Mouse (Mus musculus) liver, embryonic 16.5 days (tissue): ENCODE data around the gene Adora3. TPM values are rescaled to one million over a fixed set of nuclear protein-coding genes. Genes with fewer than 3 reads are reported as not detected.

Source experiments
- ATAC-seq: fragments of 200-750 bp; cut with Nextera tagmentation; 2 replicates; pipeline ENCODE4 v1.8.0; 2017; ENCODE audit warnings: low read depth, mild to moderate bottlenecking, moderate number of reproducible peaks, moderate library complexity
- H3K27ac ChIP-seq: fragments of 300-500 bp; sonication (generic); 2 replicates; pipeline ENCODE4 v1.5.1; 2014; ENCODE audit warnings: mild to moderate bottlenecking, low read length
- H3K27me3 ChIP-seq: fragments of 300-500 bp; sonication (generic); 2 replicates; pipeline ENCODE4 v1.6.1; 2014; ENCODE audit warnings: low read depth, low read length, mixed read lengths; ENCODE audit not compliant: control insufficient read depth, insufficient read depth
- H3K36me3 ChIP-seq: fragments of 300-500 bp; sonication (generic); 2 replicates; pipeline ENCODE4 v1.6.1; 2014; ENCODE audit warnings: mild to moderate bottlenecking; ENCODE audit not compliant: control insufficient read depth, insufficient read depth
- H3K4me1 ChIP-seq: fragments of 300-500 bp; sonication (generic); 2 replicates; pipeline ENCODE4 v1.6.1; 2014; ENCODE audit warnings: low read depth, low read length, mixed read lengths; ENCODE audit not compliant: control insufficient read depth
- H3K4me2 ChIP-seq: fragments of 300-500 bp; sonication (generic); 2 replicates; pipeline ENCODE4 v1.6.1; 2014; ENCODE audit warnings: low read depth, low read length, mixed read lengths
- H3K4me3 ChIP-seq: fragments of 300-500 bp; sonication (generic); 2 replicates; pipeline ENCODE4 v1.5.1; 2014; ENCODE audit warnings: low read depth, mild to moderate bottlenecking, low read length
- H3K9ac ChIP-seq: fragments of 300-500 bp; sonication (generic); 2 replicates; pipeline ENCODE4 v1.6.1; 2014; ENCODE audit warnings: low read depth, low read length
- H3K9me3 ChIP-seq: fragments of 300-500 bp; sonication (generic); replicated peaks from 2 replicates; pipeline ENCODE4 v1.6.1; 2016; ENCODE audit warnings: low read length; ENCODE audit not compliant: control insufficient read depth
- WGBS: fragments of 180-500 bp; shearing (Covaris S2); extraction: QIAGEN DNeasy Blood & Tissue Kit; methylation state at CpG from one replicate; pipeline ENCODE4 v1.1.7; 2014; ENCODE audit not compliant: insufficient replicate concordance; 5-methylcytosine and 5-hydroxymethylcytosine counted together
- polyA plus RNA-seq: library from polyadenylated mRNA; unstranded; fragments of >200 nt; fragmentation: Nextera tagmentation; extraction: Ambion mirVana; gene quantifications from 2 replicates; pipeline ENCODE4 v1.2.1, GENCODE M21; 2015

Gene Adora3
- polyA plus RNA-seq, 1 experiment from 2014 or later = 0.77 TPM

DNA sequence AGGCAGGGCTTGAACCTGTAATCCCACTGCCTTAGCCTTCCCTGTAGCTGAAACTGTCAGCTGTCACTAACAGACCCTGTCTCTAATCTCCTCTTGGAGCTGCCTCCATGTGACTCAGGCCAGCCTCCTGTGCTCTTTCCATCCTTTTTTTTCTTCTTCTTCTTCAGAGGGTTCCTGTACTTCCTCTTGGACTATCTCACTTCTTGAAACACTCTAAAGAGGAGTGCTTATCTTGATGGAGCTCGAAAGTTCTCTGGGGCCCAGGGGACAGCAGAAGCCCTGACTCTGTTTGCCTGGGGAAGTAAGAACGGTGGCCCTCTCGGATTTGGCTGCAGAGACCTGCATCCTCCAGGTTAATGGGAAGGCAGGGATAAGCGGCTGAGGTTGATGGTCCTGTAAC is 33.6 kb downstream of the Adora3 start:
- Histone ChIP-seq H3K27me3 (no peaks in the 10 kb centered on the region), H3K4me3 (no peak overlapping the region), H3K9ac (no peak overlapping the region), H3K4me1 (peaks cover 6% of the 10 kb centered on the region), H3K27ac (0 out of 2 replicates have a peak overlapping the region, but pooled peaks have one; percentile 39), H3K9me3 (no peaks in the 10 kb centered on the region), H3K36me3 (no peaks in the 10 kb centered on the region), H3K4me2 (no peak overlapping the region)
- 20% methylated on average over 4 of the region's 4 CpGs for WGBS
- 0 out of 2 replicates have a peak, but pooled peaks have one; percentile 25 for ATAC-seq

- ATAC-seq = no peak
- no peak overlapping the region; the same call in 1 of the 2 replicates for H3K4me3 ChIP-seq
- no peak overlapping the region; the same call in 1 of the 2 replicates for H3K27ac ChIP-seq
- H3K36me3 ChIP-seq = no peaks in the 10 kb centered on the region
- no peaks in the 10 kb centered on the region for H3K27me3 ChIP-seq
- H3K9ac ChIP-seq = no peak overlapping the region
- no peak overlapping the region for H3K4me2 ChIP-seq
- 82% methylated on average over 9 of the region's 9 CpGs for WGBS
- H3K4me1 ChIP-seq = peaks cover 6% of the 10 kb centered on the region
- no peaks in the 10 kb centered on the region for H3K9me3 ChIP-seq
These were observed 34.1 kb downstream of the Adora3 start for GRCm38 (mm10) chr3:105904721-105905120.

GRCm38 (mm10) chr3:105907956-105908655 is 37.4 kb downstream of the Adora3 start:
- H3K27me3 ChIP-seq = no peaks in the 10 kb centered on the region
- no peaks in the 10 kb centered on the region for H3K36me3 ChIP-seq
- no peak overlapping the region for H3K9ac ChIP-seq
- H3K4me1 ChIP-seq = peaks cover 15% of the 10 kb centered on the region
- 45% methylated on average over 9 of the region's 9 CpGs for WGBS
- no peak overlapping the region for H3K4me2 ChIP-seq
- no peak overlapping the region for H3K4me3 ChIP-seq
- no peak overlapping the region for H3K27ac ChIP-seq
- no peaks in the 10 kb centered on the region for H3K9me3 ChIP-seq
- ATAC-seq = no peak

GRCm38 (mm10) chr3:105908976-105909375 is 38.3 kb downstream of the Adora3 start:
- Histone ChIP-seq H3K4me3 (no peak overlapping the region), H3K36me3 (no peaks in the 10 kb centered on the region), H3K9ac (no peak overlapping the region), H3K4me1 (peaks cover 24% of the 10 kb centered on the region), H3K4me2 (no peak overlapping the region), H3K27me3 (no peaks in the 10 kb centered on the region), H3K27ac (no peak overlapping the region), H3K9me3 (no peaks in the 10 kb centered on the region)
- no peak for ATAC-seq
- WGBS = 66% methylated on average over 4 of the region's 4 CpGs

- Histone ChIP-seq H3K27me3 (no peaks in the 10 kb centered on the region), H3K4me2 (peak overlapping the region; percentile 28), H3K36me3 (no peaks in the 10 kb centered on the region), H3K9ac (no peak overlapping the region; the same call in 1 of the 2 replicates), H3K9me3 (no peaks in the 10 kb centered on the region), H3K4me3 (no peak overlapping the region), H3K4me1 (peaks cover 27% of the 10 kb centered on the region), H3K27ac (0 out of 2 replicates have a peak overlapping the region, but pooled peaks have one; percentile 9)
- 38% methylated on average over 11 of the region's 11 CpGs for WGBS
- peak; percentile 50 for ATAC-seq
These were observed 40.0 kb downstream of the Adora3 start for GRCm38 (mm10) chr3:105910519-105911190.

DNA sequence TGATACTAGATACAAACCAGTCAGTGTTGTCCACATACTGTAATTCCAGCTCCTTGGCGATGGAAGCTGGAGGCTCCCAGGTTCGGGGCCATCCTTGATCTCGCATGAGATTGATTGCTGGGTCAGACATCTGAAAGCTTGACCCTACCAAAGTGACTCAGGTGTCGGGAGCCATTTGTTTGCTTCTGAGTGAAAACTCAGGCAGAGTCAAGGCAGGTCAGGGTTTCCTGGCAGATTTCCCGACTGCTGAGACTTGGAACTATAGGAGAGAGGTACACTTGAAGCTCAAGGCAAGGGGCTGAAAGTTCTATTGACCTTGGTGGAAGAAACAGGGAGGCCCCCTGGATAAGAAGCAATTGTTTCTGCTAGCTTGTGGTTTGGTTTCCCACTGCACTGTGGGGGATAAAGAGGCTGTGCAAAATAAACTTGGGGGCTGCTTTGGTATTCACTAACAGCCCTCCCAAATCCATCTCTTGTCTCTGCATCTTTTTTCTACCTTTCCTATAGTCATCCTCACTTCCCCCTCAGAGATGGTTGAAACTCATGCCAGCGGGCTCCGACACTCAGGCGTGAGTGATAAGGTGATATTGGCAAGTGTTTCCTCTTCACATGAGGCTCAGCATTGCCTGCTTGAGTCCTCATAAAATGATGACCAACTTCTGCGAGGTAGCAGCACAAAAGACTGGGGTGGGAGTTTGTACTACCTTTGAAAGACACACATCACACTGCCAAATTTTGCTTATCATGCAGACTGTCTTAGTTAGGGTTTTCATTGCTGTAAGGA is 41.6 kb downstream of the Adora3 start:
- no peak overlapping the region for H3K4me3 ChIP-seq
- WGBS = 36% methylated on average over 9 of the region's 9 CpGs
- H3K4me1 ChIP-seq = peaks cover 27% of the 10 kb centered on the region
- ATAC-seq = no peak
- H3K4me2 ChIP-seq = no peak overlapping the region
- H3K36me3 ChIP-seq = no peaks in the 10 kb centered on the region
- H3K27me3 ChIP-seq = no peaks in the 10 kb centered on the region
- H3K27ac ChIP-seq = no peak overlapping the region
- H3K9ac ChIP-seq = no peak overlapping the region
- no peaks in the 10 kb centered on the region for H3K9me3 ChIP-seq

GRCm38 (mm10) chr3:105913839-105914681 is 43.4 kb downstream of the Adora3 start:
- Histone ChIP-seq H3K4me1 (peaks cover 30% of the 10 kb centered on the region), H3K9me3 (no peaks in the 10 kb centered on the region), H3K9ac (no peak overlapping the region), H3K27ac (peak overlapping the region; percentile 42), H3K4me2 (peak overlapping the region; percentile 42), H3K4me3 (peak overlapping the region; percentile 13; the same call in 1 of the 2 replicates), H3K36me3 (no peaks in the 10 kb centered on the region), H3K27me3 (no peaks in the 10 kb centered on the region)
- WGBS = 11% methylated on average over 10 of the region's 10 CpGs
- ATAC-seq = peak; percentile 59

DNA sequence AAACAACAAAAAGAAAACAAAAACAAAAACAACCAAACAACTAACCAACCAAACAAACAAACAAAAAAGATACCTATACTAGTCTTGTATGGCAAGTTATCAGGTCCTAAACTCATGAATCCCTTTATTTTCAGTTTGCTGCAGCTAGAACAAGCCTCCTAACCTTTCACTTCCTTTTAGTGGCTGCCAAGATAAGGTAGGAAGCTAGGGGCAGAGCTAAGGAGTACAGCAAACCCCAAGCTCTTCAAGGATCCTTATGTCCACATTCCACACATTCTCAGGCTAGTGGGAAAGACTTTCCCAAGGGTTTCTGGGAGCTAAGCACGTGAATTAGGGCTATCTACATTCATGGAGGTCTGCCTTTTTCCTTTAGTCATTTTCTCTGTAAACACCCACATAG is 44.6 kb downstream of the Adora3 start:
- Histone ChIP-seq H3K9ac (no peak overlapping the region), H3K36me3 (no peaks in the 10 kb centered on the region), H3K9me3 (no peaks in the 10 kb centered on the region), H3K4me3 (no peak overlapping the region), H3K4me1 (peaks cover 30% of the 10 kb centered on the region), H3K27me3 (no peaks in the 10 kb centered on the region), H3K27ac (no peak overlapping the region), H3K4me2 (no peak overlapping the region)
- 23% methylated on average over 1 of the region's 1 CpGs for WGBS
- no peak for ATAC-seq
